Mouse (Mus musculus) CD4-positive, CD25-positive, alpha-beta regulatory T cell, adult 2 months (primary cell): ENCODE data around the gene Atxn1.

ENCODE experiments used
- DNase-seq: peaks from one replicate; pipeline ENCODE4 v3.0.0-alpha.2; 2012; ENCODE audit warnings: low read depth, low spot score

Gene Atxn1

DNA sequence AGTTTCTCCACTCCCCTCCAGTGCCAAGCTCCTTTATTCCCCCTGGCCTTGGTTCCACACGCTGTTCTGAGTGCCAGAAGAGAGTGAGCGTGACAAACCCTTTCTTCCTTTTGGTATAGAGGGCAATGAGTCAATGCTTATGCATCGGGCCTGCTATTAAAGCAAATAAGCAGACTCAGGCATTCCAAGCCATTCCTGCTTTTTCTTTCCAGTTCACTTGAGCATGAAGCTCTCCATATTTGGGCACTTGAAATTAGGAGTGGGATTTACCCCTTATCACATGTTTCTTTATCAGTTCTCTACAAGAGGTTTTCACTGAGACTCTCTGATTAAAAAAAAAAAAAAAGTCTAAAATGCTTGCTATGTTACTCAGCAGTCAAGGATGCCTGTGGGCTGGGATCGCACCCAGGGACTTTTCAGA, 279.9 kb downstream of the Atxn1 start:
- no peak for DNase-seq

DNA sequence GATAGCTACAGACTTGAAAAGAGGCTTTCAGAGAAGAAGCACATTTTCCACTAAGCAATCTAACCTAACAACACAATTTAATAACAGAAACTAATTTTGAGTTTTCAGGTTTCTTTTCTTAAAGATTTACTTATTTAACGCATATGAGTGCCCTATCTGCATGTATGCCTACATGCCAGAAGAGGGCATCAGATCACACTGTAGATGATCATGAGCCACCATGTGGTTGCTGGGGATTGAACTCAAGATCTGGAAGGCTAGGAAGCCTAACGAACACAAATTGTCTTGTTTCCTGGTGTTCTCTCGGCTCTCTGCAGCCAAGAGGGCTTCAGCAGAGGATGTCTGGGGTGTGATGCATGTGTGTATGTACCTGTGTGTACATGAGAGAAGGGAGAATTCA, 280.8 kb downstream of the Atxn1 start:
- peak; percentile 61 for DNase-seq

GRCm38 (mm10) chr13:45681196-45681595, 283.6 kb downstream of the Atxn1 start:
- no peak for DNase-seq

DNA sequence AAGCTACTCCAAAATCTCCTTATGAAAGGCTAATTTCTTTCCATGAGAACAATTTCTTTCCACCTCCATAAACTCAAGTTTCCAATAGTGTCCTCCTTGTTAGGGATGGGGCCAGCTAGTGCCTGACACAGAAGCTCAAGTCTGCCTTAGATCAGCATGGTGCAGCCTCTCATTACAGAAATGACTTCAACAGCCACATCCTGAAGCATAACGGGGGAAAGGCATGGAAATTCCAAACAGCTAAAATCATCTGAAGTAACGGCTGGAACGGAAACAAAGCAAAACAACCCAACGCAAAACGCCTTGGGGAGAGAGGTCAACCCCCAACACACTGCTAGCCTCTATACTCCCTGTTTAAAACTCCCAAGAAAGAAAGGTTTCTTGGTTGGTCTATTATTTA, 284.2 kb downstream of the Atxn1 start:
- DNase-seq, result no peak

GRCm38 (mm10) chr13:45679096-45679495, 285.7 kb downstream of the Atxn1 start:
- no peak for DNase-seq

GRCm38 (mm10) chr13:45672628-45673027, 292.2 kb downstream of the Atxn1 start:
- DNase-seq, result no peak

- DNase-seq, result no peak
Observed at GRCm38 (mm10) chr13:45669969-45670368, 294.8 kb downstream of the Atxn1 start.

GRCm38 (mm10) chr13:45662852-45663251, 302.0 kb downstream of the Atxn1 start:
- DNase-seq, result no peak

GRCm38 (mm10) chr13:45662216-45662615, 302.6 kb downstream of the Atxn1 start:
- no peak for DNase-seq

DNA sequence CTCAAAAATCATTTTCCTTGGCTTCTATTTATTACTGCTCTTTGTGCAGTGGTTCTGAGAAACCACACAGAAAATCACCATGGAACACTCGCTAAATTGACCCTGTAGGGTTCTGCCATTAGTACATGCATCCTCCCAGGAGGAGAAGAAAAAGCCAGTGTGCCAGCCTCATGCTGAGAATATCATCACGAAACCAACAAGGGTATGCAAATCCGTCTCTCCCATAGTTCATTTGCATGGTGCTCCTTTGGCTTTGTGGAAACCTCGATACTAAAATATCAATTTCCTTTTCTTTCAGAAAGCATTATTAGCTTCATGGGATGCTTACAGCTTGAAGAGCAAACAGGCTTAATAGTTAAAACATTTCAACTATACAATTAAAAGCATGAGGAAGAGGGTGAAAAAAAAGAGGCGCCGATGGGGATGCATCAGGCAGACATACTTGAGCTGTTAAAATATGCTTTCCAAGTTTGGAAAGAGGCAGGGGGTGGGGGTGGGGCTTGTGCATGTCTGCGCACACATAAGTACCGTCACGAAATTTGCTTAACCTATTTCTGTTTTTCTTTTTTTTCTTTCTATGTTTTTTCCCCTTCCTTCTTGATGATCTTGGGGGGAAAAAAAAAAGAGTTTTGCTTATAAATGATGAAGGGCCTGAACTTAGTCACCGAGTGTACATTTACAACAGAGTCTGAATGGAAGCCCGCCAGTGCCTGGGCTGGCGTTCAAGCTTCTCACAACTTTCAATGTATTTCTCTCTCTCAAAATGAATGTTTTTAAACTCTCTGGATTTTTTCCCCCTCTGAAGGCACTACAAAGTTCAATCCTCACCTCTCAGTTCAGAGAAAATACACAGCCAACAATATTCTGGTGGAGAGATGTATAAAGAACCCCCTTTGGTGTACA, 303.3 kb downstream of the Atxn1 start:
- no peak for DNase-seq

DNA sequence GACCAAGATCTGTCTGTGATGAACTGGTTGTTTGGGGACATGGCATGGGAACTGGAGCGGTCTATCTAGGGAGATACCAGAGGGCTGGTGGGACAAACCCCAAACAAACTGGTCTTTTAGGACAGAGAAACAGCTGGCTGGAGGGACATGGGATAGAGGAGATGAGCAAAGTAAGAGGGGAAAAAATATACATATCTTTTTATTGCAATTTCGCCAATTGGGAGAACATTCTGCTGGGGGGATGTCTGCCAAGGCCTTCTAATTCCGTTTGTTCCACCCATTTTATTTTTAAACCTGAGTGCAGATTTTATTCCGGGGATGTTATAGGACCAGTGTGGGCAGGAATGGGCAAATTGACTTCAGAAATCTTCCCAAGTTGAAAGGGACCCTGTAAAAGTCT, 305.0 kb downstream of the Atxn1 start:
- DNase-seq, result no peak

- DNase-seq, result no peak
Observed at GRCm38 (mm10) chr13:45658343-45658742, 306.5 kb downstream of the Atxn1 start.

- no peak for DNase-seq
Observed at GRCm38 (mm10) chr13:45657176-45657575, 307.6 kb downstream of the Atxn1 start.

GRCm38 (mm10) chr13:45651652-45652241, 313.1 kb downstream of the Atxn1 start:
- no peak for DNase-seq

- peak; percentile 47 for DNase-seq
Observed at GRCm38 (mm10) chr13:45649197-45649812, 315.5 kb downstream of the Atxn1 start.

- no peak for DNase-seq
Observed at GRCm38 (mm10) chr13:45643780-45644395, 320.9 kb downstream of the Atxn1 start.

- DNase-seq, result no peak
Observed at GRCm38 (mm10) chr13:45642913-45643312, 321.9 kb downstream of the Atxn1 start.

- DNase-seq, result no peak
Observed at GRCm38 (mm10) chr13:45640431-45640830, 324.4 kb downstream of the Atxn1 start.

DNA sequence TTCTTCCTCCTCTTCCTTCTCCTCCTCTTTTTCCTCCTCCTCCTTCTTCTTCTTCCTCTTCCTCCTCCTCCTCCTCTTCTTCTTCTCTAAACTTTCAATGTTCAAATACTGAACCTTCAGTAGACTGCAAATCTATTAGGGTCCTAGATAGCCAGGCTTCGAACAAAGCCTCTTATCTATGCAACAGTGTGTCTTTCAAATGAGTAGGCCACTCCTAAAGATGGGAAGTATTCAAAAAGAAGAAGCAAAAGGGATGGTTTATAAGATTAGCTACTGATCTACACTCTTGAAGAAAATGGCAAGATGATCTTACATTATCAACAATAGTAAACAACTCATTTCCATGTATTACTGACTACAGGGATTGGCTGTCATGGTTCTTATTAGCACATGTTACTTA, 326.5 kb downstream of the Atxn1 start:
- no peak for DNase-seq

DNA sequence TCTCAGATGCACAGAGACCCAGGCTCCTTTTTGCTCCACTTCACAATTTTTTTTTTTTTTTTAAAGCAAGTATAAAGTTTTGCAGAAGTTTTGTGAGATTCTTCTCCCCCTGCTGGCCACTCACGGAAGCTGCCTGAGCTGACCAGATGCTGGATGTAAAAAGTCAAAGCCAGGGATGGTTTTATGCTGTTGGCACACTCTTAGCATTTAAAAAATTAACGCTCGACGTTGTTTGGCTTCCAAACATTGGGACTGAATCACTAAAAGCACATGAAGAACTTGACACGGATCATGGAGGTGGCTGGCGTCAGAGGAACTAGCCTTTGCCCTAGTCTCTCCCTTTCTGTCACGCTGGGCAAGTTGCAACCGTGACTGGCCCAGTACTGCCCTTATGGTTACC, 327.5 kb downstream of the Atxn1 start:
- DNase-seq, result peak; percentile 48

DNA sequence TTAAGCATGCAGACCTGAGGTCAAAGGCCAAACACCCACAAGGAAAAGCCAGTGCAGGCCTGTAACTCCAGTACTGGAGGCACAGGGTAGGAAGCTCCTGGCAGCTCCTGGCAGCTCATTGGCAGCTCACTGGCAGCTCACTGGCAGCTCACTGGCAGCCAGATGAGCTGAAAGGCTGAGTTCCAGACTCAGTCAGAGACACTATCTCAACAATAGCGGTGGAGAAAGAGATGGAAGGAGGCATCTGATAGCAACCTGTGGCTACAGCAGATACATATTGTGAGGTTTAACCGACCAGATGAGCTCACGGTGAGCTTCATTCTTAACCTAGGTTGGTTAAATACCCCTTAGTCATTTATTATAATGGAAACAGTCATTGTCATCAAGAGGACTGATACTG, 328.4 kb downstream of the Atxn1 start:
- no peak for DNase-seq

- no peak for DNase-seq
Observed at GRCm38 (mm10) chr13:45633918-45634317, 330.9 kb downstream of the Atxn1 start.
